Mouse (Mus musculus): ENCODE measurements around the gene Fhit.

The Fhit gene

GRCm38 (mm10) chr14:10445360-10445759, 716.5 kb downstream of the Fhit start:
- no peak for DNase-seq (ENCODE audit: low read depth, low spot score)

GRCm38 (mm10) chr14:10439007-10439749, 722.7 kb downstream of the Fhit start:
- peak; percentile 64 for DNase-seq (ENCODE audit: low read depth, low spot score)
- H3K36me3 ChIP-seq (ENCODE audit: control insufficient read depth, insufficient read depth, low read length, poor library complexity, severe bottlenecking), result no peaks in the 10 kb centered on the region
- no peaks in the 10 kb centered on the region for H3K27me3 ChIP-seq (ENCODE audit: control insufficient read depth, insufficient read depth, low read length, poor library complexity, severe bottlenecking)

More at GRCm38 (mm10) chr14:10445360-10445759, 716.5 kb downstream of the Fhit start:
- H3K27me3 ChIP-seq (ENCODE audit: control insufficient read depth, insufficient read depth, low read length, poor library complexity, severe bottlenecking), result no peaks in the 10 kb centered on the region
- H3K36me3 ChIP-seq (ENCODE audit: control insufficient read depth, insufficient read depth, low read length, poor library complexity, severe bottlenecking), result no peaks in the 10 kb centered on the region

- H3K27me3 ChIP-seq (ENCODE audit: control insufficient read depth, insufficient read depth, low read length, poor library complexity, severe bottlenecking), result no peaks in the 10 kb centered on the region
- no peaks in the 10 kb centered on the region for H3K36me3 ChIP-seq (ENCODE audit: control insufficient read depth, insufficient read depth, low read length, poor library complexity, severe bottlenecking)
- no peak for DNase-seq (ENCODE audit: low read depth, low spot score)
Observed at GRCm38 (mm10) chr14:10436193-10436592, 725.6 kb downstream of the Fhit start.

GRCm38 (mm10) chr14:10432502-10432901, 729.3 kb downstream of the Fhit start:
- DNase-seq (ENCODE audit: low read depth, low spot score), result no peak
- Histone ChIP-seq H3K27me3 (ENCODE audit: control insufficient read depth, insufficient read depth, low read length, poor library complexity, severe bottlenecking) (no peaks in the 10 kb centered on the region), H3K36me3 (ENCODE audit: control insufficient read depth, insufficient read depth, low read length, poor library complexity, severe bottlenecking) (no peaks in the 10 kb centered on the region)

- Histone ChIP-seq H3K27me3 (ENCODE audit: control insufficient read depth, insufficient read depth, low read length, poor library complexity, severe bottlenecking) (no peaks in the 10 kb centered on the region), H3K36me3 (ENCODE audit: control insufficient read depth, insufficient read depth, low read length, poor library complexity, severe bottlenecking) (no peaks in the 10 kb centered on the region)
- DNase-seq (ENCODE audit: low read depth, low spot score), result peak; percentile 55
Observed at GRCm38 (mm10) chr14:10430396-10431000, 731.3 kb downstream of the Fhit start.

GRCm38 (mm10) chr14:10423499-10423898, 738.3 kb downstream of the Fhit start:
- DNase-seq (ENCODE audit: low read depth, low spot score), result no peak
- H3K27me3 ChIP-seq (ENCODE audit: control insufficient read depth, insufficient read depth, low read length, poor library complexity, severe bottlenecking), result no peaks in the 10 kb centered on the region

GRCm38 (mm10) chr14:10422261-10422660, 739.6 kb downstream of the Fhit start:
- DNase-seq (ENCODE audit: low read depth, low spot score), result no peak
- no peaks in the 10 kb centered on the region for H3K27me3 ChIP-seq (ENCODE audit: control insufficient read depth, insufficient read depth, low read length, poor library complexity, severe bottlenecking)
- no peaks in the 10 kb centered on the region for H3K36me3 ChIP-seq (ENCODE audit: control insufficient read depth, insufficient read depth, low read length, poor library complexity, severe bottlenecking)

More at GRCm38 (mm10) chr14:10423499-10423898, 738.3 kb downstream of the Fhit start:
- no peaks in the 10 kb centered on the region for H3K36me3 ChIP-seq (ENCODE audit: control insufficient read depth, insufficient read depth, low read length, poor library complexity, severe bottlenecking)

GRCm38 (mm10) chr14:10415068-10415467, 746.8 kb downstream of the Fhit start:
- no peak for DNase-seq (ENCODE audit: low read depth, low spot score)
- Histone ChIP-seq H3K36me3 (ENCODE audit: control insufficient read depth, insufficient read depth, low read length, poor library complexity, severe bottlenecking) (no peaks in the 10 kb centered on the region), H3K27me3 (ENCODE audit: control insufficient read depth, insufficient read depth, low read length, poor library complexity, severe bottlenecking) (no peaks in the 10 kb centered on the region)

- no peaks in the 10 kb centered on the region for H3K27me3 ChIP-seq (ENCODE audit: control insufficient read depth, insufficient read depth, low read length, poor library complexity, severe bottlenecking)
- H3K36me3 ChIP-seq (ENCODE audit: control insufficient read depth, insufficient read depth, low read length, poor library complexity, severe bottlenecking), result no peaks in the 10 kb centered on the region
- DNase-seq (ENCODE audit: low read depth, low spot score), result no peak
Observed at GRCm38 (mm10) chr14:10409306-10409962, 752.4 kb downstream of the Fhit start.

GRCm38 (mm10) chr14:10405346-10405745, 756.5 kb downstream of the Fhit start:
- Histone ChIP-seq H3K27me3 (ENCODE audit: control insufficient read depth, insufficient read depth, low read length, poor library complexity, severe bottlenecking) (no peaks in the 10 kb centered on the region), H3K36me3 (ENCODE audit: control insufficient read depth, insufficient read depth, low read length, poor library complexity, severe bottlenecking) (no peaks in the 10 kb centered on the region)
- no peak for DNase-seq (ENCODE audit: low read depth, low spot score)

GRCm38 (mm10) chr14:10367783-10368680, 793.8 kb downstream of the Fhit start:
- H3K36me3 ChIP-seq (ENCODE audit: control insufficient read depth, insufficient read depth, low read length, poor library complexity, severe bottlenecking), result no peaks in the 10 kb centered on the region
- DNase-seq (ENCODE audit: low read depth, low spot score), result no peak

GRCm38 (mm10) chr14:10366808-10367207, 795.0 kb downstream of the Fhit start:
- no peak for DNase-seq (ENCODE audit: low read depth, low spot score)
- no peaks in the 10 kb centered on the region for H3K27me3 ChIP-seq (ENCODE audit: control insufficient read depth, insufficient read depth, low read length, poor library complexity, severe bottlenecking)

More at GRCm38 (mm10) chr14:10367783-10368680, 793.8 kb downstream of the Fhit start:
- no peaks in the 10 kb centered on the region for H3K27me3 ChIP-seq (ENCODE audit: control insufficient read depth, insufficient read depth, low read length, poor library complexity, severe bottlenecking)

GRCm38 (mm10) chr14:10364281-10364680, 797.6 kb downstream of the Fhit start:
- Histone ChIP-seq H3K27me3 (ENCODE audit: control insufficient read depth, insufficient read depth, low read length, poor library complexity, severe bottlenecking) (no peaks in the 10 kb centered on the region), H3K36me3 (ENCODE audit: control insufficient read depth, insufficient read depth, low read length, poor library complexity, severe bottlenecking) (no peaks in the 10 kb centered on the region)
- no peak for DNase-seq (ENCODE audit: low read depth, low spot score)

More at GRCm38 (mm10) chr14:10366808-10367207, 795.0 kb downstream of the Fhit start:
- no peaks in the 10 kb centered on the region for H3K36me3 ChIP-seq (ENCODE audit: control insufficient read depth, insufficient read depth, low read length, poor library complexity, severe bottlenecking)

- Histone ChIP-seq H3K27me3 (ENCODE audit: control insufficient read depth, insufficient read depth, low read length, poor library complexity, severe bottlenecking) (no peaks in the 10 kb centered on the region), H3K36me3 (ENCODE audit: control insufficient read depth, insufficient read depth, low read length, poor library complexity, severe bottlenecking) (no peaks in the 10 kb centered on the region)
- DNase-seq (ENCODE audit: low read depth, low spot score), result peak; percentile 15
Observed at GRCm38 (mm10) chr14:10363306-10363705, 798.5 kb downstream of the Fhit start.

Measured in splenic B cell, adult 2 months (primary cell).